Mouse (Mus musculus): ENCODE results near the gene Eng. TPM values are rescaled to one million over a fixed set of nuclear protein-coding genes. Genes with fewer than 3 reads are reported as not detected.

Gene Eng
- polyA plus RNA-seq, 1 experiment from 2014 or later = 59.5 TPM

DNA sequence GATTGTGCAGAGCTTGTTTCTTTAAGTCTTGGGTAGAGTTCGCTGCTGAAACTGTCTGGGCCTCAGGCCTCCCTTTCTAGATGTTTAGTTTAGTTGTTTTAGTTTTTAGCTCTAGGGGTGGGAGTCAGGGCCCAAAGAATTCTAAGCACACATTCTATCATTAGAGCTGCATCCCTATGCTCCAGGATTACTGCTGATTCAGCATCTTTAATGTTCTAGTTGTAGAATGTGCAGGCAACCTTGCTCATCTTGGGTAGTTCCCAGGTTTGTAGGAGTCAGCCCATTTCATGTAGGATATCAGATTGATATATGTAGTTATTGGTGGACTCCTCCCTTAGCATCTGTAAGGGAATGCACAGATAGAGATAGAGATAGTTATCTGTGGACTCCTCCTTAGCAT, 29.3 kb upstream of the Eng start:
- WGBS = 88% methylated on average over 1 of the region's 1 CpGs
- Histone ChIP-seq H3K4me1 (replicated peaks; ENCODE audit: control insufficient read depth, insufficient read depth, low read length) (peaks cover 29% of the 10 kb centered on the region), H3K27me3 (replicated peaks; ENCODE audit: control insufficient read depth, insufficient read depth, low read length) (no peaks in the 10 kb centered on the region), H3K9ac (ENCODE audit: low read length) (no peak overlapping the region), H3K4me2 (ENCODE audit: low read length) (no peak overlapping the region), H3K9me3 (ENCODE audit: control insufficient read depth, low read length) (0 out of 2 replicates have a peak, but pooled peaks cover 3% of the 10 kb centered on the region), H3K4me3 (ENCODE audit: low read depth, low read length) (no peak overlapping the region), H3K36me3 (ENCODE audit: control insufficient read depth, insufficient read depth, low read length) (peaks cover 44% of the 10 kb centered on the region), H3K27ac (ENCODE audit: low read depth) (no peak overlapping the region)
- ATAC-seq (replicated peaks; ENCODE audit: low FRiP score, low TSS enrichment, low read depth) = no peak
- no peak for DNase-seq (ENCODE audit: low spot score)

DNA sequence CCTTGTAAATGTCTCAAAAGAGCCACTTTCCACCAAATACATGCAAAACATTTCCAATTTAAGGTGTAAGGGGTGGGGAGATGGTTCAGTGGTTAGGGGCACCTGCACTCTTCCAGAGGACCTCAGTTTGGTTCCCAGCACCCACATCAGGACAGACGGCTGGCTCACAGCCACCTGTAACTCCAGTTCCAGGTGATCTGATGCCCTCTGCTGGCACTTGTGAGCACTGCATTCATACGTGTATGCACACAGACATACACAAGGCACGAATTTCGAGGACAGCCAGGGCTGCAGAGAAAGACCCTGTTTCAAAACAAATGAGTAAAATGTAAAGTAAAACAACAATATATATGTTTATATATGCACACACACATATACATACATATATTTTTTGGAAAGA, 28.8 kb upstream of the Eng start:
- 95% methylated on average over 4 of the region's 4 CpGs for WGBS
- DNase-seq (ENCODE audit: low spot score) = no peak
- no peaks in the 10 kb centered on the region for H3K27me3 ChIP-seq (replicated peaks; ENCODE audit: control insufficient read depth, insufficient read depth, low read length)
- no peak overlapping the region for H3K4me2 ChIP-seq (ENCODE audit: low read length)
- 0 out of 2 replicates have a peak, but pooled peaks cover 3% of the 10 kb centered on the region for H3K9me3 ChIP-seq (ENCODE audit: control insufficient read depth, low read length)
- ATAC-seq (replicated peaks; ENCODE audit: low FRiP score, low TSS enrichment, low read depth) = no peak
- H3K36me3 ChIP-seq (ENCODE audit: control insufficient read depth, insufficient read depth, low read length) = peaks cover 44% of the 10 kb centered on the region
- no peak overlapping the region for H3K4me3 ChIP-seq (ENCODE audit: low read depth, low read length)
- no peak overlapping the region for H3K27ac ChIP-seq (ENCODE audit: low read depth)
- H3K9ac ChIP-seq (ENCODE audit: low read length) = no peak overlapping the region
- H3K4me1 ChIP-seq (replicated peaks; ENCODE audit: control insufficient read depth, insufficient read depth, low read length) = peaks cover 31% of the 10 kb centered on the region

GRCm38 (mm10) chr2:32618051-32618450, 28.3 kb upstream of the Eng start:
- 0 out of 2 replicates have a peak, but pooled peaks cover 3% of the 10 kb centered on the region for H3K9me3 ChIP-seq (ENCODE audit: control insufficient read depth, low read length)
- whole genome bisulfite sequencing = 81% methylated on average over 9 of the region's 9 CpGs
- H3K4me1 ChIP-seq (replicated peaks; ENCODE audit: control insufficient read depth, insufficient read depth, low read length) = peaks cover 31% of the 10 kb centered on the region
- H3K4me3 ChIP-seq (ENCODE audit: low read depth, low read length) = no peak overlapping the region
- H3K27me3 ChIP-seq (replicated peaks; ENCODE audit: control insufficient read depth, insufficient read depth, low read length) = no peaks in the 10 kb centered on the region
- H3K27ac ChIP-seq (ENCODE audit: low read depth) = no peak overlapping the region
- H3K9ac ChIP-seq (ENCODE audit: low read length) = no peak overlapping the region
- no peak for DNase-seq (ENCODE audit: low spot score)
- H3K36me3 ChIP-seq (ENCODE audit: control insufficient read depth, insufficient read depth, low read length) = peaks cover 44% of the 10 kb centered on the region
- H3K4me2 ChIP-seq (ENCODE audit: low read length) = no peak overlapping the region
- ATAC-seq (replicated peaks; ENCODE audit: low FRiP score, low TSS enrichment, low read depth) = no peak

DNA sequence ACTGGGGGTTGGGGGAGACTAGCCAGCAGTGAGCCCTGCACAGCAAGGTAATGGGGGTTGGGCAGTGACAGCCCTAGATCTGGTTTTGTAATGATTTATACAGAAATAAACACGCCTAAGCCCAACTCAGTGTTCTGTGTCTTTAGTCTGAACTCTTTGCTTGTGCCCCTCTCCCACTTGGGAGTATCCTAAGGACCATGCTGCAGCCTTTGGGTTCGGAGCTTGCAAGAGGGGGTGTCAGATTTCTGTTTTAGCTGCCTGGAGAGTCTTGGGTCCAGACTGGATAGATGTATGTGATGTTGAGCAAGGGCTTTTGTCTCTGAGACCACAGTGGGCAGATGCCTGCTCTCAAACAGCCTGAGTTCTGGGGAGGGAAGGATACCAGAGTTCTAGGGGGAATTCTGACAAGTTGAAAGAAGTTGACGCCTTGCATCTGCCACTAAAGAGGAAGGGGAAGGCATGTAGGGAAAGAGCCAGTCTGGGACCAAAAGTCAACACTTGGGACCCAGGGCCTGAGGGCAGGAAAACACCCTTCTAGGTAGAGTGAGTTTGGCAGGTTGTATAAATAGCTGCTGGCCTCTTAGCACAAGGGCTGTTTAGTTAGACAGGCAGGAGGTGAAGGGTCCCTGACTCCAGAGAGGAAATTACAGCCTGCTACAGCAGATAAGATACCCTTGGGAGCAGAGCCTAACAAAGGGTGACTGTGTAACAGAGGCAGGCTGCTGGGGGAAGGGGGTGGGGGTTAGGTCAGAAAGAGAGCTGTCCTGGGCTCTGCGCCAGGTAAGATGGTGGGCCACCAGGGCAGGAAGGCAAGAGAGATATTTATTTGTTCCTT, 25.5 kb upstream of the Eng start:
- H3K36me3 ChIP-seq (ENCODE audit: control insufficient read depth, insufficient read depth, low read length) = peaks cover 23% of the 10 kb centered on the region
- H3K4me1 ChIP-seq (replicated peaks; ENCODE audit: control insufficient read depth, insufficient read depth, low read length) = peaks cover 45% of the 10 kb centered on the region
- H3K4me2 ChIP-seq (ENCODE audit: low read length) = peak overlapping the region; percentile 33
- 0 out of 2 replicates have a peak, but pooled peaks cover 3% of the 10 kb centered on the region for H3K9me3 ChIP-seq (ENCODE audit: control insufficient read depth, low read length)
- peak; percentile 80 for ATAC-seq (replicated peaks; ENCODE audit: low FRiP score, low TSS enrichment, low read depth)
- no peaks in the 10 kb centered on the region for H3K27me3 ChIP-seq (replicated peaks; ENCODE audit: control insufficient read depth, insufficient read depth, low read length)
- 9% methylated on average over 4 of the region's 4 CpGs for WGBS
- DNase-seq (ENCODE audit: low spot score) = peak; percentile 75
- H3K9ac ChIP-seq (ENCODE audit: low read length) = 0 out of 2 replicates have a peak overlapping the region, but pooled peaks have one; percentile 23
- H3K4me3 ChIP-seq (ENCODE audit: low read depth, low read length) = no peak overlapping the region
- peak overlapping the region; percentile 94 for H3K27ac ChIP-seq (ENCODE audit: low read depth)

GRCm38 (mm10) chr2:32621517-32621859, 24.9 kb upstream of the Eng start, which contains the start of gene Ak1:
Gene Ak1, plus strand, starts transcription at chr2:32621758.
- Histone ChIP-seq H3K9me3 (ENCODE audit: control insufficient read depth, low read length) (0 out of 2 replicates have a peak, but pooled peaks cover 3% of the 10 kb centered on the region), H3K9ac (ENCODE audit: low read length) (0 out of 2 replicates have a peak within 1 kb of the TSS, but pooled peaks have one; percentile 23), H3K36me3 (ENCODE audit: control insufficient read depth, insufficient read depth, low read length) (peaks cover 19% of the 10 kb centered on the region), H3K27me3 (replicated peaks; ENCODE audit: control insufficient read depth, insufficient read depth, low read length) (no peaks in the 10 kb centered on the region), H3K4me2 (ENCODE audit: low read length) (peak within 1 kb of the TSS; percentile 33), H3K4me3 (ENCODE audit: low read depth, low read length) (no peak within 1 kb of the TSS), H3K27ac (ENCODE audit: low read depth) (peak within 1 kb of the TSS; percentile 94), H3K4me1 (replicated peaks; ENCODE audit: control insufficient read depth, insufficient read depth, low read length) (peaks cover 51% of the 10 kb centered on the region)
- ATAC-seq (replicated peaks; ENCODE audit: low FRiP score, low TSS enrichment, low read depth) (peak; percentile 3; the same call in 1 of the 2 replicates), DNase-seq (ENCODE audit: low spot score) (peak; percentile 77)
- WGBS = 26% methylated on average over 7 of the region's 7 CpGs

GRCm38 (mm10) chr2:32624111-32624748, 22.2 kb upstream of the Eng start:
- DNase-seq (ENCODE audit: low spot score) = no peak
- no peak overlapping the region for H3K9ac ChIP-seq (ENCODE audit: low read length)
- peak overlapping the region; percentile 62; the same call in 1 of the 2 replicates for H3K27ac ChIP-seq (ENCODE audit: low read depth)
- H3K36me3 ChIP-seq (ENCODE audit: control insufficient read depth, insufficient read depth, low read length) = no peaks in the 10 kb centered on the region
- H3K4me3 ChIP-seq (ENCODE audit: low read depth, low read length) = no peak overlapping the region
- H3K4me1 ChIP-seq (replicated peaks; ENCODE audit: control insufficient read depth, insufficient read depth, low read length) = peaks cover 62% of the 10 kb centered on the region
- ATAC-seq (replicated peaks; ENCODE audit: low FRiP score, low TSS enrichment, low read depth) = no peak
- no peaks in the 10 kb centered on the region for H3K27me3 ChIP-seq (replicated peaks; ENCODE audit: control insufficient read depth, insufficient read depth, low read length)
- no peaks in the 10 kb centered on the region for H3K9me3 ChIP-seq (ENCODE audit: control insufficient read depth, low read length)
- H3K4me2 ChIP-seq (ENCODE audit: low read length) = no peak overlapping the region
- 75% methylated on average over 5 of the region's 5 CpGs for WGBS

GRCm38 (mm10) chr2:32625212-32625872, 21.1 kb upstream of the Eng start:
- peak overlapping the region; percentile 29 for H3K4me3 ChIP-seq (ENCODE audit: low read depth, low read length)
- H3K27ac ChIP-seq (ENCODE audit: low read depth) = peak overlapping the region; percentile 62
- peak overlapping the region; percentile 21; the same call in 1 of the 2 replicates for H3K9ac ChIP-seq (ENCODE audit: low read length)
- peak; percentile 76 for DNase-seq (ENCODE audit: low spot score)
- peaks cover 55% of the 10 kb centered on the region for H3K4me1 ChIP-seq (replicated peaks; ENCODE audit: control insufficient read depth, insufficient read depth, low read length)
- peak; percentile 13; the same call in 1 of the 2 replicates for ATAC-seq (replicated peaks; ENCODE audit: low FRiP score, low TSS enrichment, low read depth)
- peak overlapping the region; percentile 47 for H3K4me2 ChIP-seq (ENCODE audit: low read length)
- no peaks in the 10 kb centered on the region for H3K27me3 ChIP-seq (replicated peaks; ENCODE audit: control insufficient read depth, insufficient read depth, low read length)
- 3% methylated on average over 13 of the region's 13 CpGs for WGBS
- H3K36me3 ChIP-seq (ENCODE audit: control insufficient read depth, insufficient read depth, low read length) = no peaks in the 10 kb centered on the region
- H3K9me3 ChIP-seq (ENCODE audit: control insufficient read depth, low read length) = no peaks in the 10 kb centered on the region

DNA sequence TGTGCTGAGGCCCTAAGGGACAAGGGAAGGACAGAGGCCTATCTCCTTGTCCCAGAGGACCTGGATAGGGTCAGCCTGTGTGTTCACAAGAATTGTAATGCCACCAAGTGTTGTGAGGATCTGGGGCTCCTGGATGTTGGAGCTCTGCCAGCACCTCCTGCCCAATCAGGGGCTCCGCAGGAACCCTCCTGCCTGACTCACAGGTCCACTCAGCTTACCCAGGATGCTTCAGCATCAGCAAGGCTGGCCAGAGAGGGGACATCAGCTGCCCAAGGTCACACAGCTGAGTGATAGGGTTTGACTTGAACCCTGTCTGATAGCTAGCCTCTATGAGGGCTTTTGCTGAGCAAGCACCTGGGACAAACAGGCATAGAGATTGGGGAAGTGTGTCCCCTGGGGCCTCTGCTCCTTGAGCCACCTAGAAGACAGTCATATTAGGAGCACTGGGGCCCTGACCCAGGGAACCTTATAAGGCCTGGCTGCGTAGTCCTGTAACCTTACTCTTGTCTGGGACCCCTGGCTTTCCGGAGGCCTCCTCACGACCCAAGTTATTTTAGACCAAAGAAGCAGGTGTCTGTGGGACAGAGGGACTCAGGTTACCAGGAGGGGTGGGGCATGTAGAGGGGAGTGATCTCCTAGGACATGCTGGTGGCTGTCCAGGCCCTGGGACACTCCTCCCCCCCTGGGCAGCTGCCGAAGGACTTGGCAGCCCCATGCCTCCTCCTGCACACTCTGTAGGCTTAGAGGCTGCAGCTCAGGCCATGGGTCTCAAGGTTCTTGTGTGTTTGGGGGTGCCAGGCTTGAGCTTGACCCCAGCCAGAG, 20.3 kb upstream of the Eng start:
- Histone ChIP-seq H3K4me1 (replicated peaks; ENCODE audit: control insufficient read depth, insufficient read depth, low read length) (peaks cover 48% of the 10 kb centered on the region), H3K4me3 (ENCODE audit: low read depth, low read length) (no peak overlapping the region), H3K27me3 (replicated peaks; ENCODE audit: control insufficient read depth, insufficient read depth, low read length) (no peaks in the 10 kb centered on the region), H3K27ac (ENCODE audit: low read depth) (peak overlapping the region; percentile 62), H3K9ac (ENCODE audit: low read length) (no peak overlapping the region), H3K9me3 (ENCODE audit: control insufficient read depth, low read length) (no peaks in the 10 kb centered on the region), H3K4me2 (ENCODE audit: low read length) (peak overlapping the region; percentile 47), H3K36me3 (ENCODE audit: control insufficient read depth, insufficient read depth, low read length) (no peaks in the 10 kb centered on the region)
- ATAC-seq (replicated peaks; ENCODE audit: low FRiP score, low TSS enrichment, low read depth) (no peak), DNase-seq (ENCODE audit: low spot score) (no peak)
- WGBS = 30% methylated on average over 5 of the region's 5 CpGs

Measured in intestine, embryonic 14.5 days (tissue).